Mouse (Mus musculus) myocyte (in vitro differentiated cells): ENCODE data around the gene Rnf130. TPM values are rescaled to one million over a fixed set of nuclear protein-coding genes. Genes with fewer than 3 reads are reported as not detected.
A peak's percentile ranks its signal among the peaks of the same experiment; 100 is the strongest.

ENCODE experiments used
- H3K27me3 ChIP-seq: one replicate; pipeline ENCODE4 v1.6.1; 2011; ENCODE audit not compliant: control insufficient read depth, insufficient read depth, insufficient read length
- H3K36me3 ChIP-seq: one replicate; pipeline ENCODE4 v1.6.1; 2011; ENCODE audit not compliant: control insufficient read depth, insufficient read depth
- H3K4me2 ChIP-seq: one replicate; pipeline ENCODE4 v1.6.1; 2011; ENCODE audit warnings: low read depth, control low read depth
- H3K4me3 ChIP-seq: one replicate; pipeline ENCODE4 v1.5.1; 2011; ENCODE audit warnings: mild to moderate bottlenecking, control low read depth, moderate library complexity
- H3K79me2 ChIP-seq: one replicate; pipeline ENCODE4 v1.6.1; 2011; ENCODE audit not compliant: control insufficient read depth, insufficient read depth
- H3ac ChIP-seq: one replicate; pipeline ENCODE4 v1.6.1; 2011; ENCODE audit not compliant: control insufficient read depth, insufficient read length
- CEBPB ChIP-seq: IDR thresholded peaks from 2 replicates; pipeline ENCODE4 v1.6.1; 2011; ENCODE audit warnings: mild to moderate bottlenecking, moderate library complexity; ENCODE audit not compliant: poor library complexity, insufficient read depth, severe bottlenecking
- E2F4 ChIP-seq: IDR thresholded peaks from one replicate; pipeline ENCODE4 v1.6.1; 2011; ENCODE audit warnings: mild to moderate bottlenecking, control low read depth, moderate library complexity; ENCODE audit not compliant: insufficient read depth
- MAX ChIP-seq: IDR thresholded peaks from one replicate; pipeline ENCODE4 v1.6.1; 2011; ENCODE audit warnings: low read depth, mild to moderate bottlenecking, control low read depth
- MYOD1 ChIP-seq, 3 experiments: IDR thresholded peaks; one replicate each; pipeline ENCODE4 v1.6.1; 2011; ENCODE audit warnings: control low read depth in 2 of 3, low read depth in 2 of 3, mild to moderate bottlenecking in 2 of 3, moderate library complexity in 1 of 3; ENCODE audit not compliant: insufficient read length in 2 of 3, control insufficient read depth in 1 of 3
- MYOG ChIP-seq, 3 experiments: IDR thresholded peaks; one replicate each; pipeline ENCODE4 v1.6.1; 2011; ENCODE audit warnings: control low read depth in 2 of 3, low read depth in 2 of 3, mild to moderate bottlenecking in 2 of 3; ENCODE audit not compliant: insufficient read length in 2 of 3, control insufficient read depth in 1 of 3, insufficient read depth in 1 of 3
- POLR2A ChIP-seq: IDR thresholded peaks from one replicate; pipeline ENCODE4 v1.6.1; 2011; ENCODE audit warnings: low read depth, mild to moderate bottlenecking, control low read depth, moderate library complexity; ENCODE audit not compliant: insufficient read length
- POLR2AphosphoS2 ChIP-seq: IDR thresholded peaks from one replicate; pipeline ENCODE4 v1.6.1; 2011; ENCODE audit warnings: low read depth, control low read depth; ENCODE audit not compliant: insufficient read length
- REST ChIP-seq: IDR thresholded peaks from one replicate; pipeline ENCODE4 v1.6.1; 2011; ENCODE audit warnings: mild to moderate bottlenecking, control low read depth, moderate library complexity; ENCODE audit not compliant: insufficient read depth, insufficient read length
- SRF ChIP-seq: IDR thresholded peaks from one replicate; pipeline ENCODE4 v1.6.1; 2011; ENCODE audit warnings: low read depth; ENCODE audit not compliant: control insufficient read depth, insufficient read length
- TCF12 ChIP-seq: IDR thresholded peaks from one replicate; pipeline ENCODE4 v1.6.1; 2011; ENCODE audit warnings: mild to moderate bottlenecking, control low read depth; ENCODE audit not compliant: poor library complexity, insufficient read depth, severe bottlenecking
- TCF3 ChIP-seq: IDR thresholded peaks from one replicate; pipeline ENCODE4 v1.6.1; 2011; ENCODE audit warnings: low read depth, control low read depth; ENCODE audit not compliant: insufficient read length
- USF1 ChIP-seq: IDR thresholded peaks from one replicate; pipeline ENCODE4 v1.6.1; 2011; ENCODE audit warnings: low read depth, mild to moderate bottlenecking, control low read depth, moderate library complexity
- polyA plus RNA-seq: library from polyadenylated mRNA; unstranded; fragments of >200 nt; fragmentation: generic; extraction: Trizol; gene quantifications from one replicate; pipeline ENCODE4 v1.2.1, GENCODE M21; 2012; ENCODE audit warnings: missing spikeins

Rnf130 gene
- polyA plus RNA-seq, 1 experiment, result not detected

DNA sequence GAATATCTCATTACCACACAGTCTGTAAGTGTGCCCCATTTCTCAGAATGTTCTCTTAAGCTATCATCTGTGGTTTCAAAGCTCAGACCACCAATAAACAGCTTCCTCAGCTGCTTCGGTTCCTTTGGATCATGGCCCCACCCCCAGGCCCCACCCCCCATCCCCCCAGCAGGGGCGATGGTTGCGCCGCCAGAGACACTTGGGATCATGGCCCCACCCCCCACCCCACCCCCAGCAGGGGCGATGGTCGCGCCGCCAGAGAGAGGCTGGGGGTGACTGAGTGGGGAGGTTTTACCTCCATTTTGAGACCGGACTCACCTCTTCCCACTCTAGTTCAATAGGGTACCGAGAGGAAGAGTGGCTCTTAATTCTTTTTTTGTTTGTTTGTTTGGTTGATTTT is 102.6 kb downstream of the Rnf130 start:
- peaks cover 26% of the 10 kb centered on the region for H3K27me3 ChIP-seq
- no peaks in the 10 kb centered on the region for H3K36me3 ChIP-seq
- no peak overlapping the region for H3K4me2 ChIP-seq
- H3K79me2 ChIP-seq, result peaks cover 9% of the 10 kb centered on the region
- no peak overlapping the region for H3K4me3 ChIP-seq
- TF ChIP-seq E2F4 (no peak), REST (no peak), TCF3 (no peak), MAX (no peak), POLR2AphosphoS2 (no peak), CEBPB (no peak), USF1 (no peak), TCF12 (no peak), MYOD1 (IDR thresholded peaks at IDR 0.05; ENCODE audit: control insufficient read depth in 1 of 3, insufficient read length in 2 of 3, low read depth in 2 of 3) (no peak), POLR2A (no peak), SRF (no peak), MYOG (IDR thresholded peaks at IDR 0.05; ENCODE audit: control insufficient read depth in 1 of 3, insufficient read depth in 1 of 3, insufficient read length in 2 of 3, low read depth in 2 of 3) (no peak)
- no peak overlapping the region for H3ac ChIP-seq

GRCm38 (mm10) chr11:50130811-50131766 is 105.9 kb downstream of the Rnf130 start, which contains the start of gene Tbc1d9b:
Gene Tbc1d9b (plus strand): TSS chr11:50131396.
- Histone ChIP-seq H3K36me3 (peaks cover 2% of the 10 kb centered on the region), H3K4me3 (peak within 1 kb of the TSS; percentile 73), H3K79me2 (peaks cover 9% of the 10 kb centered on the region), H3K27me3 (no peaks in the 10 kb centered on the region), H3ac (peak within 1 kb of the TSS; percentile 90), H3K4me2 (peak within 1 kb of the TSS; percentile 99)
- peak; percentile 72 for TF ChIP-seq POLR2AphosphoS2
- no peak for TF ChIP-seq MYOD1 (IDR thresholded peaks at IDR 0.05; ENCODE audit: control insufficient read depth in 1 of 3, insufficient read length in 2 of 3, low read depth in 2 of 3)
- peak; percentile 87 for TF ChIP-seq POLR2A
- TF ChIP-seq REST, result peak; percentile 57
- peak; percentile 38 for TF ChIP-seq SRF
- peak in 1 of 3 experiments; percentile 11 for TF ChIP-seq MYOG (IDR thresholded peaks at IDR 0.05; ENCODE audit: control insufficient read depth in 1 of 3, insufficient read depth in 1 of 3, insufficient read length in 2 of 3, low read depth in 2 of 3)

GRCm38 (mm10) chr11:50131801-50132201 is 106.7 kb downstream of the Rnf130 start:
- H3K79me2 ChIP-seq, result peaks cover 9% of the 10 kb centered on the region
- peak overlapping the region; percentile 73 for H3K4me3 ChIP-seq
- peaks cover 7% of the 10 kb centered on the region for H3K36me3 ChIP-seq
- peak overlapping the region; percentile 90 for H3ac ChIP-seq
- H3K4me2 ChIP-seq, result peak overlapping the region; percentile 85
- no peak for TF ChIP-seq POLR2A
- no peak for TF ChIP-seq CEBPB
- TF ChIP-seq MAX, result no peak
- TF ChIP-seq SRF, result no peak
- TF ChIP-seq E2F4, result no peak
- no peak for TF ChIP-seq TCF3
- TF ChIP-seq MYOD1 (IDR thresholded peaks at IDR 0.05; ENCODE audit: control insufficient read depth in 1 of 3, insufficient read length in 2 of 3, low read depth in 2 of 3), result no peak
- no peak for TF ChIP-seq MYOG (IDR thresholded peaks at IDR 0.05; ENCODE audit: control insufficient read depth in 1 of 3, insufficient read depth in 1 of 3, insufficient read length in 2 of 3, low read depth in 2 of 3)
- TF ChIP-seq POLR2AphosphoS2, result no peak
- TF ChIP-seq REST, result no peak
- no peaks in the 10 kb centered on the region for H3K27me3 ChIP-seq

- Histone ChIP-seq H3K4me2 (peak overlapping the region; percentile 85), H3K4me3 (peak overlapping the region; percentile 73), H3K79me2 (peaks cover 9% of the 10 kb centered on the region), H3K27me3 (no peaks in the 10 kb centered on the region), H3ac (peak overlapping the region; percentile 90), H3K36me3 (peaks cover 12% of the 10 kb centered on the region)
- TF ChIP-seq USF1, result no peak
- TF ChIP-seq POLR2A, result no peak
- no peak for TF ChIP-seq POLR2AphosphoS2
- TF ChIP-seq TCF3, result no peak
- no peak for TF ChIP-seq E2F4
- TF ChIP-seq SRF, result no peak
- TF ChIP-seq TCF12, result no peak
- TF ChIP-seq MAX, result no peak
- no peak for TF ChIP-seq MYOD1 (IDR thresholded peaks at IDR 0.05; ENCODE audit: control insufficient read depth in 1 of 3, insufficient read length in 2 of 3, low read depth in 2 of 3)
- TF ChIP-seq CEBPB, result no peak
- TF ChIP-seq MYOG (IDR thresholded peaks at IDR 0.05; ENCODE audit: control insufficient read depth in 1 of 3, insufficient read depth in 1 of 3, insufficient read length in 2 of 3, low read depth in 2 of 3), result no peak
- no peak for TF ChIP-seq REST
Measured at GRCm38 (mm10) chr11:50132265-50132664, 107.1 kb downstream of the Rnf130 start.
